Mouse (Mus musculus) intestine, embryonic 14.5 days (tissue): ENCODE results near the gene Sectm1a. TPM values are rescaled to one million over a fixed set of nuclear protein-coding genes. Genes with fewer than 3 reads are reported as not detected.
"Not testable (repeated sequence)": the region's sequence is repeated elsewhere in the genome, so short reads cannot be mapped to it uniquely, and the experiment has no call there.

Experiments used
- ATAC-seq: fragments of 200-750 bp; cut with Nextera tagmentation; replicated peaks from 2 replicates; pipeline ENCODE4 v1.8.0; 2017; ENCODE audit warnings: low read depth, moderate number of reproducible peaks, moderate TSS enrichment, moderate library complexity; ENCODE audit not compliant: low FRiP score, low TSS enrichment
- DNase-seq: peaks from one replicate; pipeline ENCODE4 v3.0.0-alpha.2; 2018; ENCODE audit warnings: low spot score
- H3K27ac ChIP-seq: fragments of 300-500 bp; sonication (generic); 2 replicates; pipeline ENCODE4 v1.5.1; 2014; ENCODE audit warnings: low read depth, mild to moderate bottlenecking, control low read depth
- H3K27me3 ChIP-seq: fragments of 300-500 bp; sonication (generic); replicated peaks from 2 replicates; pipeline ENCODE4 v1.6.1; 2014; ENCODE audit warnings: low read length, control low read depth; ENCODE audit not compliant: control insufficient read depth, insufficient read depth
- H3K36me3 ChIP-seq: fragments of 300-500 bp; sonication (generic); 2 replicates; pipeline ENCODE4 v1.6.1; 2014; ENCODE audit warnings: low read length, control low read depth; ENCODE audit not compliant: control insufficient read depth, insufficient read depth
- H3K4me1 ChIP-seq: fragments of 300-500 bp; sonication (generic); replicated peaks from 2 replicates; pipeline ENCODE4 v1.6.1; 2014; ENCODE audit warnings: low read length, control low read depth, mixed read lengths; ENCODE audit not compliant: control insufficient read depth, insufficient read depth
- H3K4me2 ChIP-seq: fragments of 300-500 bp; sonication (generic); 2 replicates; pipeline ENCODE4 v1.6.1; 2014; ENCODE audit warnings: low read length
- H3K4me3 ChIP-seq: fragments of 300-500 bp; sonication (generic); 2 replicates; pipeline ENCODE4 v1.5.1; 2014; ENCODE audit warnings: low read depth, low read length, control low read depth, mixed read lengths
- H3K9ac ChIP-seq: fragments of 300-500 bp; sonication (generic); 2 replicates; pipeline ENCODE4 v1.6.1; 2014; ENCODE audit warnings: mild to moderate bottlenecking, low read length
- H3K9me3 ChIP-seq: fragments of 300-500 bp; sonication (generic); 2 replicates; pipeline ENCODE4 v1.6.1; 2016; ENCODE audit warnings: low read length, control low read depth; ENCODE audit not compliant: control insufficient read depth
- WGBS: fragments of 180-500 bp; shearing (Covaris S2); extraction: QIAGEN DNeasy Blood & Tissue Kit; methylation state at CpG from one replicate; pipeline ENCODE4 v1.1.7; 2014; 5-methylcytosine and 5-hydroxymethylcytosine counted together
- polyA plus RNA-seq: library from polyadenylated mRNA; unstranded; fragments of >200 nt; fragmentation: Nextera tagmentation; extraction: Ambion mirVana; gene quantifications from 2 replicates; pipeline ENCODE4 v1.2.1, GENCODE M21; 2014

Sectm1a gene
- polyA plus RNA-seq, 1 experiment from 2014 or later: 1.8 TPM

DNA sequence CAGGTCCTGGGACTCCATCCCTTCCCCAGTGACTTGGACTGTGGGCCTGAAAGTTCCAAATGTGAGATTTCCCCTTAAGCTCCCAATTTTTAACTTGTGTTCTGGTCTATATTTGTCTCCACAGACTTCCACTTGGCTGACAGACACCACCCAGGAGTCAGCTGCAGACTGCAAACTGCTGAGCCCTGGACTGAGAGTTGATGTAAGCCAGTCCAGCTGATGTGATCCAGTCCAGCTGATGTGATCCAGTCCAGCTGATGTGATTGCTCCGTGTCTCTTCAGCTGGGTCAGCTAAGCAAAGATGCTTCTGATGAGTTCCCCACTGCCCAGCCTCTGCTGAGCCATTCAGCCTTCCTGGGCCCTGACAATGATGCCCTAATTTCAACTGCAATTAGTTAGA is 29.2 kb downstream of the Sectm1a start:
- Histone ChIP-seq H3K36me3 (no peaks in the 10 kb centered on the region), H3K9me3 (no peaks in the 10 kb centered on the region), H3K4me3 (no peak overlapping the region), H3K27me3 (no peaks in the 10 kb centered on the region), H3K4me2 (no peak overlapping the region), H3K9ac (no peak overlapping the region), H3K4me1 (no peaks in the 10 kb centered on the region; the same call in 1 of the 2 replicates), H3K27ac (no peak overlapping the region)
- DNase-seq: no peak
- 29% methylated on average over 1 of the region's 1 CpGs for WGBS
- no peak for ATAC-seq

DNA sequence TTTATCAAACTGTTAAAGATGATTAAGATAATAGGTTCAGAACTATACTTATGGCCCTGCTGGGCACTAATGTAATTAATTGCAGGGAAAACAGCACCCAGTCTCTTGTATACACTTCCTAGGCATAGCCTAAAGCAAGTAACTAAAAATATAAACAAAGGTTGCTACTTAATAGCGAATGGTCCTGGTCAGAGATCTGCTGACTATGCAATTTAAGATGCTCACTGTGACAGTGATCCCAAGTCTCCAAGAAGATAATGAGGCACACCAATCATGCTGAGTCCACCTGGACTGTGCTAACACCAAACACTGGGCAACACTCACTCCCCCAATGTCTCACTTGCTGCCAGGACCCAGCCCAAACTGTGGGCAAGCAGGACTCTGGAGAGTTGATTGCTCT is 31.2 kb downstream of the Sectm1a start:
- 40% methylated on average over 1 of the region's 1 CpGs for WGBS

DNA sequence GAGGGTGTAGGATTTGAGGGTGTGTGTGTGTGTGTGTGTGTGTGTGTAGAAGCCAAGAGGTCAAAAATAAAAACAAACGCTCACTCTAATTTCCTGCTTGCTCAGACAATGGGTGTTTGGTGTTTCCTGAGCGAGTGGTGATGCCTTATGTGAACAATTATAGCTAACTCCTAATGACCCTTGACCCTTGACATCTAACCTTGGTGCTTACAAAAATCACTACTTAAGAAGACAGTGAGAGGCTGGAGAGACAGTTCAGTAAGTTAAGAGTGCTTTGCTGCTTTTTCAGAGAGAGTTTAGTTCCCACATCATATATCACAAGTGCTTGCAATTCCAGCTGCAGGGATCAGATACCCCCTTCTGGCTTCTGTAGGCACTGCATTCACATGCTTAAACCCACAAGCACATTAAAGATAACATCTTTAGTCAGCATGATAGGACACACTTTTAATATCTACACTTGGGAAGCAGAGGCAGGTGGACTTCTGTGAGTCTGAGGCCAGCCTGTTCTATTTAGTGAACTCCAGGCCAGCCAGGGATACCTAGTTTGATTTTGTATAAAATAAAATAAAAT is 33.1 kb downstream of the Sectm1a start:
- no peak for DNase-seq
- Histone ChIP-seq H3K9me3 (no peaks in the 10 kb centered on the region), H3K36me3 (no peaks in the 10 kb centered on the region), H3K4me1 (no peaks in the 10 kb centered on the region), H3K4me3 (no peak overlapping the region), H3K27me3 (no peaks in the 10 kb centered on the region), H3K27ac (no peak overlapping the region), H3K9ac (no peak overlapping the region), H3K4me2 (no peak overlapping the region)
- no peak for ATAC-seq
- WGBS: 68% methylated on average over 2 of the region's 2 CpGs

More for the DNA sequence above, 31.2 kb downstream of the Sectm1a start:
- H3K4me2 ChIP-seq: no peak overlapping the region
- DNase-seq (no peak), ATAC-seq (no peak)
- no peaks in the 10 kb centered on the region for H3K36me3 ChIP-seq
- H3K27me3 ChIP-seq: no peaks in the 10 kb centered on the region
- H3K4me3 ChIP-seq: no peak overlapping the region
- H3K4me1 ChIP-seq: no peaks in the 10 kb centered on the region; the same call in 1 of the 2 replicates
- H3K9me3 ChIP-seq: no peaks in the 10 kb centered on the region
- no peak overlapping the region for H3K9ac ChIP-seq
- H3K27ac ChIP-seq: no peak overlapping the region

DNA sequence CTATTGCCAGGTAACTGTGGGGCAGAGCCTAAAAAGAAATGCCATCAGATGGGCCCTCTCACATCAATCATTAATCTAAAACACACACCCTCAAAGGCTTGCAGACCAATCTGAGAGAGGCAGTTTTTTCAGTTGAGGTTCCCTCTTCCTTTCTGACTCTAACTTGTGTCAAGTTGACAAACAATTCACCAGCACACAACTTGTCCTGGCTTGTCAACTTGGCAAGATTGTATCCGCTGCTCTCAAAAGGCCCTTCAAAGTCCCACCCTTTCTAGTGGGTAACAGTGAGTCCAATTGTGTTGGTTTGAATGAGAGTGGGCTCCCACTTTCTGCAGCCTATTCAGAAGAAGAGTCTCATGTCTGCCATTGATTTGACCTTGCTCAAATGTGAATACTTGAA is 35.7 kb downstream of the Sectm1a start:
- Histone ChIP-seq H3K9me3 (no peaks in the 10 kb centered on the region), H3K27ac (no peak overlapping the region), H3K27me3 (no peaks in the 10 kb centered on the region), H3K9ac (no peak overlapping the region), H3K4me2 (no peak overlapping the region), H3K4me3 (no peak overlapping the region), H3K36me3 (no peaks in the 10 kb centered on the region), H3K4me1 (no peaks in the 10 kb centered on the region)
- WGBS: 69% methylated on average over 1 of the region's 1 CpGs
- ATAC-seq (no peak), DNase-seq (no peak)

DNA sequence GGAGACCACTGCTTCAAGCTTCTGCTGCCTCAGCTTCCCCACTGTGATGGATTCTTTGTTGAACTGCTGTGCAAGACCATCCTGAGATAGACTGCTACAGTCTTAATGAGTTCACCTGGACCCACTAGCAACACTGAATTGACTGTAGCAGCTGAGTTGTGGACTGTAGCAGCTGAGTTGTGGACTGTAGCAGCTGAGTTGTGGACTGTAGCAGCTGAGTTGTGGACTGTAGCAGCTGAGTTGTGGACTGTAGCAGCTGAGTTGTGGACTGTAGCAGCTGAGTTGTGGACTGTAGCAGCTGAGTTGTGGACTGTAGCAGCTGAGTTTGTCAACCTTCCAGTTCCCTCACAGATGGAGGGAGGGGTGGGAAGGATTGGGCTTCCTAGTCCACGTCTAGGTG is 38.0 kb downstream of the Sectm1a start:
- not testable (repeated sequence) for DNase-seq, H3K4me3 ChIP-seq, ATAC-seq, H3K9ac ChIP-seq, H3K4me1 ChIP-seq, H3K36me3 ChIP-seq, H3K9me3 ChIP-seq, H3K4me2 ChIP-seq, H3K27ac ChIP-seq, H3K27me3 ChIP-seq
- WGBS: 37% methylated on average over 1 of the region's 1 CpGs

DNA sequence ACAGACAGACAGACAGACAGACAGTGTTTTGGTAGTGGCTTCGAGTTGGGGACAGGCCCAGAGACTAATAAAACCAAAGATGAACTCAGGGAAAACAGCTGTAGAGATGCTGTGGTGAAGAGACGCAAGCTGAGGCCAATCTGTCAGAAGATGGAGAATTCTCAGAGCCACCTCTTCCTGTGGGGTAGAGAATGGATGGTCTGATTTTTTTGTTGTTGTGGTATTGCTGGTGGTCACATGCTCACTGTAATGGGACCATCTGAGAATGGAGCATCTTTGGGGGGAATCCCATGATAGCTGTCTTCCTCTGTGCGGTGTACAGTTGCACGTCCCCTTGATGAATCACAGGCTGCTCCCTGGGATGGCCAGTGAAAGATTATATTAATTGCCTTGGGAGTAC is 38.5 kb downstream of the Sectm1a start:
- ATAC-seq (no peak), DNase-seq (no peak)
- no peak overlapping the region for H3K4me2 ChIP-seq
- H3K9me3 ChIP-seq: no peaks in the 10 kb centered on the region
- H3K4me3 ChIP-seq: no peak overlapping the region
- H3K27me3 ChIP-seq: no peaks in the 10 kb centered on the region
- H3K27ac ChIP-seq: no peak overlapping the region
- WGBS: 61% methylated on average over 4 of the region's 4 CpGs
- no peaks in the 10 kb centered on the region for H3K36me3 ChIP-seq
- H3K9ac ChIP-seq: no peak overlapping the region
- H3K4me1 ChIP-seq: no peaks in the 10 kb centered on the region

DNA sequence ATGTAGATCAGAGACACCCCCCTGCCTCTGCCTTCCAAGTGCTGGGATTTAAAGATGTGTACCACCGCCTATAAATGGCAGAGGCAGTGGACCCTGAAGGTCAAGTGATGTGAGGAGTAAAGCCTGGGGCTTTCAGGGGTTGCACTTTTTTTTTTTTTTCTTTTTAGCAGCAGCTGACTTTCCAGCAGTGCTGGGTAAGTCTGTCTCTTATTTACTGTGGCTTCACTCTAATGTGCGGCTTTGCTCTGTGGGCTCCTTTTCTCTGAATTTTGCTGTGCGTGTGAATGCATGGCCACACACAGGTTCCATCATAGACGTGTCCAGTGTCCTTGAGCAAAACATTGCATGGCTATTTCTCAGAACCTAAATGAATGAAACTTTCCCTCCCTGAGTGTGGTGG is 39.4 kb downstream of the Sectm1a start:
- DNase-seq (no peak), ATAC-seq (no peak)
- Histone ChIP-seq H3K27ac (no peak overlapping the region), H3K4me2 (no peak overlapping the region), H3K9me3 (no peaks in the 10 kb centered on the region), H3K4me3 (no peak overlapping the region), H3K4me1 (no peaks in the 10 kb centered on the region), H3K9ac (no peak overlapping the region), H3K36me3 (no peaks in the 10 kb centered on the region), H3K27me3 (no peaks in the 10 kb centered on the region)
- WGBS: 69% methylated on average over 4 of the region's 4 CpGs

DNA sequence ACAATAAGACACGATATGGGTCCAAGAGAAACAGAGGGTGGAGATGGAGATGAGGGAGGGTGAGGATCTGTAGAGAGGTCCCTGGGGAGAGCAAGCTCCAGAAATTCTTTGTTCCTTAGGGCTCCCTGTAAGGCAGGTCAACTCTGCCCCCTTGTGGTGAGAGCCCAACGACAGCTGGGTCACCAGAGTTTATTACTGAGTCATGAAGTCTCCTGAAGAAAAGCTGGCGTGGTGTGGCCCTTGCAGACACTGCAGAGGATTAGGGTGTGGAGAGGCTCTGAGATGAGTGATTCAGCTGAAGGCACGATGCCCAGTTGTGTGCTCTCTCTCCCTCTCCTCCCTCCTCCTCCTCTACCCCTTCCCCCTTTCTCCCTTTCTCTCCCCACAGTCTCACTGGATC is 39.8 kb downstream of the Sectm1a start:
- Histone ChIP-seq H3K4me1 (no peaks in the 10 kb centered on the region), H3K36me3 (no peaks in the 10 kb centered on the region), H3K4me3 (no peak overlapping the region), H3K9ac (no peak overlapping the region), H3K27me3 (no peaks in the 10 kb centered on the region), H3K27ac (no peak overlapping the region), H3K9me3 (no peaks in the 10 kb centered on the region), H3K4me2 (no peak overlapping the region)
- peak; percentile 93 for DNase-seq
- ATAC-seq: peak; percentile 62; the same call in 1 of the 2 replicates
- WGBS: 4% methylated on average over 4 of the region's 4 CpGs

DNA sequence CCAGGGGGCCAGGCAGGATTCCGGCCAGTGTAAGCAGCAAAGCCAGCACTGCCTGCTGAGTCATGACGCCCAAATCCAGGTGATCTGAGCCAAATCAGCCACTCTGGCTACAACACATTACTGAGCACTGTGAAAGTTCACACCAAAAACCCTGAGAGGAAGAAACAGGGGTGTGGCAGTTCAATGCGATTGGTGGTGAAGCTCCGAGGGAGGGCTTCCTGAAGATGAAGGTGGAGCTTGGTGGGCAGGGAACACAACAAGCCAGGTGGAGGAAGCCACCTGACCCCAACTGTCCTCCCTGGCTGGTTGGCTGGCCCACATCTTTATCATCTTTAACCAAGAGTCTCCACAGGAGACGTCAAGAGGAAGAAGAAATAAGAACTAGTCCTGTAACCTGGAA is 41.7 kb downstream of the Sectm1a start, which contains the start of gene Cd7:
Gene Cd7, minus strand, starts transcription at position 117 of the 400 bp plus-strand sequence.
- Histone ChIP-seq H3K36me3 (no peaks in the 10 kb centered on the region), H3K4me3 (no peak within 1 kb of the TSS), H3K9ac (no peak within 1 kb of the TSS), H3K4me2 (no peak within 1 kb of the TSS), H3K27me3 (no peaks in the 10 kb centered on the region), H3K9me3 (no peaks in the 10 kb centered on the region), H3K4me1 (no peaks in the 10 kb centered on the region), H3K27ac (no peak within 1 kb of the TSS)
- WGBS: 57% methylated on average over 5 of the region's 5 CpGs
- ATAC-seq: no peak
- no peak for DNase-seq
